Mouse (Mus musculus) forebrain, embryonic 16.5 days (tissue): ENCODE data around the gene Syf2. TPM values are rescaled to one million over a fixed set of nuclear protein-coding genes. Genes with fewer than 3 reads are reported as not detected.

Source experiments
- ATAC-seq: fragments of 200-750 bp; cut with Nextera tagmentation; 2 replicates; pipeline ENCODE4 v1.8.0; 2017; ENCODE audit warnings: mild to moderate bottlenecking, moderate library complexity
- H3K27ac ChIP-seq: fragments of 300-500 bp; sonication (generic); 2 replicates; pipeline ENCODE4 v1.5.1; 2014; ENCODE audit warnings: low read length, control low read depth
- H3K27me3 ChIP-seq: fragments of 300-500 bp; sonication (generic); replicated peaks from 2 replicates; pipeline ENCODE4 v1.6.1; 2014; ENCODE audit warnings: low read length; ENCODE audit not compliant: control insufficient read depth, insufficient read depth
- H3K36me3 ChIP-seq: fragments of 300-500 bp; sonication (generic); 2 replicates; pipeline ENCODE4 v1.6.1; 2014; ENCODE audit not compliant: control insufficient read depth, insufficient read depth
- H3K4me1 ChIP-seq: fragments of 300-500 bp; sonication (generic); replicated peaks from 2 replicates; pipeline ENCODE4 v1.6.1; 2014; ENCODE audit warnings: low read length; ENCODE audit not compliant: control insufficient read depth, insufficient read depth
- H3K4me2 ChIP-seq: fragments of 300-500 bp; sonication (generic); 2 replicates; pipeline ENCODE4 v1.6.1; 2014; ENCODE audit warnings: mild to moderate bottlenecking, low read length, control low read depth
- H3K4me3 ChIP-seq: fragments of 300-500 bp; sonication (generic); replicated peaks from 2 replicates; pipeline ENCODE4 v1.5.1; 2014; ENCODE audit warnings: mild to moderate bottlenecking, low read length, control low read depth
- H3K9ac ChIP-seq: fragments of 300-500 bp; sonication (generic); replicated peaks from 2 replicates; pipeline ENCODE4 v1.6.1; 2014; ENCODE audit warnings: low read depth, low read length, control low read depth
- H3K9me3 ChIP-seq: fragments of 300-500 bp; sonication (generic); 2 replicates; pipeline ENCODE4 v1.6.1; 2016; ENCODE audit warnings: low read length; ENCODE audit not compliant: control insufficient read depth
- WGBS: fragments of 180-500 bp; shearing (Covaris S2); extraction: QIAGEN DNeasy Blood & Tissue Kit; methylation state at CpG from one replicate; pipeline ENCODE4 v1.1.7; 2014; 5-methylcytosine and 5-hydroxymethylcytosine counted together
- polyA plus RNA-seq: library from polyadenylated mRNA; unstranded; fragments of >200 nt; fragmentation: Nextera tagmentation; extraction: Ambion mirVana; gene quantifications from 2 replicates; pipeline ENCODE4 v1.2.1, GENCODE M21; 2015

Syf2 gene
- polyA plus RNA-seq, 1 experiment from 2014 or later = 73.2 TPM

DNA sequence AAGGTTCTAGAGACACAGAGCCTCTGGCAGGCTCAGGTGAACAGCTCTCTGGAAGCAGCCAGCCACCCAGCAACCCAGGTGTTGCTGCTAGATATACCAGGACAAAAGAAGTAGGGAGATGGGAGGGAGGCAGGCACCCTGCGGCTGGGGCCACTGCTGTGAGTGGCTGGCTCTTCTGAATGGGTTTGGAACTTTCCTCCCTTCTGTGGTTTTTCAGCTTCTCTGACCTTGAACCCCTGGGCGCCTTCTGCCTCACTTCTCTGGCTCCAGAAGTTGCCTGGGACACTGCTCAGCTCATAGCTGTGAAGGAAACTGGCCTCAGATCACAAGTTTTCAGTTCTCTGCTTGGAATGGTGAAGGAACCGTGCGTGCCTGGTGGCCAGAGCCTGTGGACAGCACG lies 52.4 kb downstream of the Syf2 start:
- H3K4me2 ChIP-seq = no peak overlapping the region
- no peak overlapping the region for H3K4me3 ChIP-seq
- ATAC-seq = no peak
- no peaks in the 10 kb centered on the region for H3K27me3 ChIP-seq
- WGBS = 45% methylated on average over 5 of the region's 5 CpGs
- H3K27ac ChIP-seq = no peak overlapping the region
- H3K9me3 ChIP-seq = no peaks in the 10 kb centered on the region
- no peak overlapping the region for H3K9ac ChIP-seq
- no peaks in the 10 kb centered on the region for H3K36me3 ChIP-seq
- H3K4me1 ChIP-seq = peaks cover 5% of the 10 kb centered on the region; the same call in 1 of the 2 replicates

DNA sequence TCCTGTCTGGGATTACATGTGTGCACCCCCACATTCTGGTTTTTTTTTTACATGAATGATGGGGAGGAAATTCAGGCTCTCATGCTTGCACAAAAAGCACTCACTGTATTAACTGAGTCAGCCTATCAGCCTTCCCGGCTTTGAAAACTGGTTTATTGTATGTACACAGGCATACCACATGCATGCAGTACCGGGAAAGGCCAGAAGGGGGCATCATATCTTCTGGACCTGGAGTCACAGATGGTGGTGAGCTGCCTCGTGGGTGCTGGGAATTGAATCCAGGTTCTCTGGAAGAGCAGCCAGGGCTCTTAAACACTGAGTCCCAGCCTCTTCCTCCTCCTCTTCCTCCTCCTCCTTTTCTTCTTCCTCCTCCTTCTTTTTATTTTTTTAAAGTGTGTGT lies 53.9 kb downstream of the Syf2 start:
- no peaks in the 10 kb centered on the region for H3K36me3 ChIP-seq
- H3K9me3 ChIP-seq = no peaks in the 10 kb centered on the region
- H3K27ac ChIP-seq = no peak overlapping the region
- no peak overlapping the region for H3K4me3 ChIP-seq
- ATAC-seq = no peak
- H3K4me2 ChIP-seq = no peak overlapping the region
- H3K9ac ChIP-seq = no peak overlapping the region
- 74% methylated on average over 3 of the region's 3 CpGs for WGBS
- no peaks in the 10 kb centered on the region for H3K27me3 ChIP-seq
- peaks cover 5% of the 10 kb centered on the region; the same call in 1 of the 2 replicates for H3K4me1 ChIP-seq

DNA sequence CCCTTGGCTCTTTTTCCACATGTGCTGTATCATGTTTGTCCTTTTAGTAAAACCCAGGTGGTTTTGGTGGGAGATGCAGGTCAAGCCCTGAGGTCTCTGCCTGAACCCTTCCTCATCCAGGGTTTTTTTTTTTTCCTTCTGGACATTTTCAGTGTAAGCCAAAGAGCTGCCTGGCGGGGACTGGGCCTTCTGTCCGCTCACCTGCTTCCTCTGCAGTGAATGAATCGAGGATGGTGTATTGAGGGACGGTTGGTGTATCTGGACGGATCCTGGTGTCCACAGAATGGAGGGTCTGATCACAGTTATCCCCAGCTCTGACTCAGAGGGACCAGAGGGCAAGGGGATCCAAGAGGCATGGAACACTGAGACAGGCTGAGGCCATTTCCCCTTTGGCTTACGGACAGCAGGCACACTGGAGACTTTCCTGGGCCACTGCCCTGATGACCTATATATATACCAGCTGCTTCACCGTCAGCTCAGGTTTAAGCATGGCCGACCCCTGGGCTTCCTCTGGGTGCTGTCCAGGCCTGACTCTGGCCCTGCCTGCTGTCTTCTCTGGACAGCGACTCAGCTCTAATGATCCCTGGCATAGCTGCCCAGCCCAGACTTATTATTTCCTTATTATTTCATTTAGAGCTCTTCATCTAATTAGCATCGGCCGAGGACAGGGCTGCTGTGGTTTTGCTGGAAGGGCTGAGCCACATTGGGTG lies 55.1 kb downstream of the Syf2 start:
- H3K27me3 ChIP-seq = no peaks in the 10 kb centered on the region
- H3K9ac ChIP-seq = no peak overlapping the region
- H3K4me2 ChIP-seq = no peak overlapping the region
- H3K36me3 ChIP-seq = no peaks in the 10 kb centered on the region
- H3K4me1 ChIP-seq = peaks cover 5% of the 10 kb centered on the region; the same call in 1 of the 2 replicates
- H3K9me3 ChIP-seq = no peaks in the 10 kb centered on the region
- no peak overlapping the region for H3K4me3 ChIP-seq
- ATAC-seq = no peak
- no peak overlapping the region for H3K27ac ChIP-seq
- 79% methylated on average over 11 of the region's 11 CpGs for WGBS

DNA sequence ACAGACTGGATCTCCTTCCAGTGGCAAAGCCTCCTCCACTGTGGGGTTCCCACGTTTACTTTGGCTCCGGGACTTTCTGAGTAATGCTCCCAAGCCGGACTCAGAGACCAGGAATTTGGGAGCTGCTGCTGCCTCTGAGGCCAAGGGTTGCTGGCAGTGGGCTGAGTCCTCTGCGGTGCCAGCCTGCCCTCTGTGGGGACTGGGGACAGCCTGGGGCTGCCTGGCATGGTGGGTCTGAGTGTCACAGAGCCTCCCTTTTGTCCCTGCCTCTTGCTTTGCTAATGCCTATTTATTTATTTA lies 55.6 kb downstream of the Syf2 start:
- Histone ChIP-seq H3K36me3 (no peaks in the 10 kb centered on the region), H3K9me3 (no peaks in the 10 kb centered on the region), H3K4me1 (peaks cover 5% of the 10 kb centered on the region; the same call in 1 of the 2 replicates), H3K4me3 (no peak overlapping the region), H3K4me2 (no peak overlapping the region), H3K27ac (no peak overlapping the region), H3K9ac (no peak overlapping the region), H3K27me3 (no peaks in the 10 kb centered on the region)
- ATAC-seq = no peak
- WGBS = 75% methylated on average over 4 of the region's 4 CpGs

DNA sequence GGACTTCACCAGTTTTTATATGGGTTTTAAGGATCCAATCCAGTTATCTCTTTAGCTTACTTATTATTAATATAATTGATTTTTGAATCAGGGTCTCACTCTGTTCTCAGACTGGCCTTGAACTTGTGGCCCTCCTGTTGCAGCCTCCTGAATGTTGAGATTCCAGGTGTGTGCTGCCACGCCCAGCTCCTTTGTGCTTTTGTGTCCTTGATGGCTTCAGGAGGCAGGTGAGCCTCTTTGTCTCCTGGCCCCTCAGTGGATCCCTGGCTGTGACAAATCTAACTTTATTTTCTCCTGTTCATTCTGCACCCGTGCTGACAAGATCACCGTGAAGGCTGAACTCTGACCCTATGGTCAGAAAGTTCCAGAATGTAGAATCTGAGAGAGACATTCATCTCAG lies 56.3 kb downstream of the Syf2 start:
- H3K9ac ChIP-seq = no peak overlapping the region
- whole genome bisulfite sequencing = 81% methylated on average over 3 of the region's 3 CpGs
- H3K4me1 ChIP-seq = peaks cover 5% of the 10 kb centered on the region; the same call in 1 of the 2 replicates
- H3K4me2 ChIP-seq = no peak overlapping the region
- no peaks in the 10 kb centered on the region; the same call in 1 of the 2 replicates for H3K27me3 ChIP-seq
- H3K36me3 ChIP-seq = no peaks in the 10 kb centered on the region
- no peaks in the 10 kb centered on the region for H3K9me3 ChIP-seq
- ATAC-seq = no peak
- H3K27ac ChIP-seq = no peak overlapping the region
- H3K4me3 ChIP-seq = no peak overlapping the region

Other genes starting within 250 kb of the Syf2 start
- 2.3 and 2.9 TPM in 2 replicates for gene Man1c1, start 226.6 kb upstream of the Syf2 start, polyA plus RNA-seq
- 2.9 and 3.3 TPM in 2 replicates for gene Ldlrap1, start 162.9 kb upstream of the Syf2 start, polyA plus RNA-seq
- gene Maco1, start 77.6 kb upstream of the Syf2 start, polyA plus RNA-seq = 98.7 and 104 TPM in 2 replicates
- 0.47 and 1.0 TPM in 2 replicates for gene Rhd, start 66.4 kb upstream of the Syf2 start, polyA plus RNA-seq
- gene Tmem50a, start 15.9 kb upstream of the Syf2 start, polyA plus RNA-seq = 201 and 205 TPM in 2 replicates
- 644 and 645 TPM in 2 replicates for gene Rsrp1, start 7.3 kb upstream of the Syf2 start, polyA plus RNA-seq
- not detected in 2 replicates for gene Runx3, start 189.8 kb downstream of the Syf2 start, polyA plus RNA-seq